Mouse (Mus musculus) brain, embryonic 14.5 days (tissue): ENCODE data around the gene Pdzd8.

Experiments
- CTCF ChIP-seq: fragments of 200-500 bp; IDR thresholded peaks from 2 replicates; pipeline ENCODE4 v1.5.1; 2012; ENCODE audit warnings: inconsistent platforms, mild to moderate bottlenecking, moderate library complexity, borderline replicate concordance; ENCODE audit not compliant: insufficient read depth, insufficient read length; ENCODE audit errors: extremely low read depth
- POLR2A ChIP-seq: fragments of 200-500 bp; IDR thresholded peaks from 2 replicates; pipeline ENCODE4 v1.6.1; 2012; ENCODE audit warnings: mild to moderate bottlenecking, inconsistent platforms, borderline replicate concordance; ENCODE audit not compliant: poor library complexity, insufficient read depth, insufficient read length, severe bottlenecking; ENCODE audit errors: extremely low read depth

GRCm38 (mm10) chr19:59267417-59267963, 78.1 kb downstream of the Pdzd8 start:
- TF ChIP-seq CTCF = no peak
- no peak for TF ChIP-seq POLR2A
